Mouse (Mus musculus) heart, embryonic 12.5 days (tissue): ENCODE data around the gene Pygl. TPM values are rescaled to one million over a fixed set of nuclear protein-coding genes. Genes with fewer than 3 reads are reported as not detected.
"Not testable (repeated sequence)": the region's sequence is repeated elsewhere in the genome, so short reads cannot be mapped to it uniquely, and the experiment has no call there.

Experiments used
- ATAC-seq: fragments of 200-750 bp; cut with Nextera tagmentation; 2 replicates; pipeline ENCODE4 v1.8.0; 2017; ENCODE audit warnings: moderate TSS enrichment, moderate library complexity; ENCODE audit not compliant: insufficient number of reproducible peaks, low FRiP score
- H3K27ac ChIP-seq: fragments of 300-500 bp; sonication (generic); 2 replicates; pipeline ENCODE4 v1.5.1; 2016; ENCODE audit warnings: mild to moderate bottlenecking, moderate library complexity; ENCODE audit not compliant: poor library complexity, severe bottlenecking
- H3K27me3 ChIP-seq: fragments of 300-500 bp; sonication (generic); replicated peaks from 2 replicates; pipeline ENCODE4 v1.6.1; 2016; ENCODE audit warnings: mild to moderate bottlenecking, moderate library complexity
- H3K36me3 ChIP-seq: fragments of 300-500 bp; sonication (generic); 2 replicates; pipeline ENCODE4 v1.6.1; 2016; ENCODE audit warnings: mild to moderate bottlenecking, moderate library complexity
- H3K4me1 ChIP-seq: fragments of 300-500 bp; sonication (generic); replicated peaks from 2 replicates; pipeline ENCODE4 v1.6.1; 2016; ENCODE audit warnings: mild to moderate bottlenecking
- H3K4me2 ChIP-seq: fragments of 300-500 bp; sonication (generic); 2 replicates; pipeline ENCODE4 v1.6.1; 2016; ENCODE audit warnings: mild to moderate bottlenecking, moderate library complexity
- H3K4me3 ChIP-seq: fragments of 300-500 bp; sonication (generic); 2 replicates; pipeline ENCODE4 v1.5.1; 2016; ENCODE audit warnings: mild to moderate bottlenecking
- H3K9ac ChIP-seq: fragments of 300-500 bp; sonication (generic); 2 replicates; pipeline ENCODE4 v1.6.1; 2016; ENCODE audit warnings: mild to moderate bottlenecking, moderate library complexity
- H3K9me3 ChIP-seq: fragments of 300-500 bp; sonication (generic); replicated peaks from 2 replicates; pipeline ENCODE4 v1.6.1; 2016; ENCODE audit warnings: mild to moderate bottlenecking, moderate library complexity
- WGBS: fragments of 180-500 bp; shearing (Covaris S2); methylation state at CpG from one replicate; pipeline ENCODE4 v1.1.7; 2016; 5-methylcytosine and 5-hydroxymethylcytosine counted together
- polyA plus RNA-seq: library from polyadenylated mRNA; unstranded; fragments of >200 nt; fragmentation: Nextera tagmentation; extraction: Ambion mirVana; gene quantifications from 2 replicates; pipeline ENCODE4 v1.2.1, GENCODE M21; 2016

The Pygl gene
- polyA plus RNA-seq, 1 experiment from 2014 or later = 36.5 TPM

- no peak within 1 kb of the TSS for H3K4me3 ChIP-seq
- H3K36me3 ChIP-seq = no peaks in the 10 kb centered on the region
- WGBS = 49% methylated on average over 3 of the region's 3 CpGs
- no peak within 1 kb of the TSS for H3K9ac ChIP-seq
- H3K4me1 ChIP-seq = 0 out of 2 replicates have a peak, but pooled peaks cover 2% of the 10 kb centered on the region
- H3K4me2 ChIP-seq = no peak within 1 kb of the TSS
- no peak within 1 kb of the TSS for H3K27ac ChIP-seq
- H3K27me3 ChIP-seq = no peaks in the 10 kb centered on the region
- ATAC-seq = no peak
- H3K9me3 ChIP-seq = no peaks in the 10 kb centered on the region
These were observed 77.4 kb downstream of the Pygl start, which contains the start of gene Abhd12b for GRCm38 (mm10) chr12:70153842-70154241. Abhd12b (plus strand) TSS chr12:70154142.

DNA sequence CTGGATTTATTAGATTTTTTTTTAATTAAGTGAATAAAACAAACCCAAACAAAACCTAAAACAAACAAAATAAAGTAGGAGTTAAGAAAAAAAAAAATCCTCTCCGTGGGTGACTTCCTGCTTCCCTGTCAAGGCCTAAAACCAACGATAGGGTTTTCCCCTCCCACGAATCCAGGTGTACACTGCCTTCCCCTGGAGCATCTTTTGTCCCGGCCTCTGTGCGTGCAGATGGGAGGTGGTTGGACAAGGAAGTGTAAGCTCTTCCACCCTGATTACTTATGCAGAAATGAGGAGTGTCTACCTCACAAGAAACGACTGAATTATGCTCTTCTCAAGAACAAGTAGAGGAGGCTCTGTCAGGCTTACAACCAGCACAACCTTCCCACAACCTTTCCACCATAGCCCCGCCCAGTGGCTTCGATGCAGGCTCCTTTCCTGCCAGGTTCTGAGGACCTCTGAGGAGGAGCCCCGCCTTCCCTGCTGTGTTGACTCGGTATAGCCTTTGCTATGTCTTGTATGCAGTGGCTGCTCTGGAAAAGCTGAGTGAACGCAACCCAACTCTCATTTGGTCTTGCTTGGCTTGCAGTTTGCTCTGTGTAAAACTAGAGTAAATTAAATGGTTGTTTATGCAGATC, 82.5 kb downstream of the Pygl start:
- H3K27me3 ChIP-seq = no peaks in the 10 kb centered on the region

DNA sequence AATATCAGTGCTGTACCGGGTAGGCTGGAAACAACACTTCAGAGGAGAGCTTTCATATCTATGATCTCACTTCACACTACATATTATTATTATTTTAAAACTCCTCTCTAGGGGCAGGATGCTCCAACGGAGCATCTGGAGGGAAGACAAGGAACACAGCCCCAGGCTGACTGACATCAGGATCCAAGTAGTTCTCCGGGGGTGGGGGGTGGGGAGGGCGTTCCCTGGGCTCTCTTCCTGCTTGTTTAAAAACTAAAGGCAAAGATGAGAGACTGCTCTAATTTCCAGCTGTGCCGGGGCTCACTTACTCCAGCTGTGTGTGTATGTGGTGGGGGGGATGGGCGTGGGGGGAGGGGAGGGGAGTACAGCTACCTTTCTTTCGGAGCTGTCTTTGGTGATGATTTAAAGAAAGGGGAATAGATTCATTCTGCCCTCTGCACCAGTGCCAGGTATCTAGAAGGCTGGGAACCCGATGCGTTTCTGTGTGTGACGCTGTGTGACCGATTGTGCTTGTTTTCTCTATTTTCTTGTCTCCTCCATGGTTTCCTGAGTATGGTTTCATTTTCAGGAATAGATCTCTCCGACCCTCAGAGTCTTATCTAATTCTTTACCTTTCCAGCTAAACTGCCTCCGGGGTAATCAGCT, 83.2 kb downstream of the Pygl start:
- Histone ChIP-seq H3K4me1 (peaks cover 13% of the 10 kb centered on the region), H3K27me3 (no peaks in the 10 kb centered on the region), H3K9ac (peak overlapping the region; percentile 70), H3K4me2 (peak overlapping the region; percentile 79), H3K27ac (no peak overlapping the region), H3K4me3 (peak overlapping the region; percentile 48), H3K36me3 (no peaks in the 10 kb centered on the region), H3K9me3 (no peaks in the 10 kb centered on the region)
- WGBS = 8% methylated on average over 13 of the region's 13 CpGs
- ATAC-seq = no peak

More for the DNA sequence above, 82.5 kb downstream of the Pygl start:
- no peaks in the 10 kb centered on the region for H3K9me3 ChIP-seq
- H3K36me3 ChIP-seq = no peaks in the 10 kb centered on the region
- no peak for ATAC-seq
- H3K27ac ChIP-seq = no peak overlapping the region
- H3K4me3 ChIP-seq = peak overlapping the region; percentile 48
- peak overlapping the region; percentile 79 for H3K4me2 ChIP-seq
- no peak overlapping the region for H3K9ac ChIP-seq
- H3K4me1 ChIP-seq = peaks cover 13% of the 10 kb centered on the region
- WGBS = 13% methylated on average over 11 of the region's 11 CpGs

GRCm38 (mm10) chr12:70145586-70145985, 85.7 kb downstream of the Pygl start:
- ATAC-seq = no peak
- Histone ChIP-seq H3K4me1 (peaks cover 13% of the 10 kb centered on the region), H3K27ac (no peak overlapping the region), H3K4me2 (no peak overlapping the region), H3K36me3 (no peaks in the 10 kb centered on the region), H3K9ac (no peak overlapping the region), H3K9me3 (no peaks in the 10 kb centered on the region), H3K27me3 (no peaks in the 10 kb centered on the region), H3K4me3 (no peak overlapping the region)
- 87% methylated on average over 6 of the region's 6 CpGs for WGBS

GRCm38 (mm10) chr12:70144637-70145448, 86.4 kb downstream of the Pygl start:
- Histone ChIP-seq H3K9ac (no peak overlapping the region), H3K27me3 (no peaks in the 10 kb centered on the region), H3K4me3 (no peak overlapping the region), H3K4me1 (peaks cover 13% of the 10 kb centered on the region), H3K4me2 (no peak overlapping the region), H3K9me3 (no peaks in the 10 kb centered on the region), H3K36me3 (no peaks in the 10 kb centered on the region), H3K27ac (peak overlapping the region; percentile 72)
- WGBS = 45% methylated on average over 20 of the region's 20 CpGs
- ATAC-seq = no peak

GRCm38 (mm10) chr12:70144106-70144587, 87.1 kb downstream of the Pygl start:
- H3K9ac ChIP-seq = not testable (repeated sequence)
- 8% methylated on average over 3 of the region's 3 CpGs for WGBS
- peak overlapping the region; percentile 72 for H3K27ac ChIP-seq

DNA sequence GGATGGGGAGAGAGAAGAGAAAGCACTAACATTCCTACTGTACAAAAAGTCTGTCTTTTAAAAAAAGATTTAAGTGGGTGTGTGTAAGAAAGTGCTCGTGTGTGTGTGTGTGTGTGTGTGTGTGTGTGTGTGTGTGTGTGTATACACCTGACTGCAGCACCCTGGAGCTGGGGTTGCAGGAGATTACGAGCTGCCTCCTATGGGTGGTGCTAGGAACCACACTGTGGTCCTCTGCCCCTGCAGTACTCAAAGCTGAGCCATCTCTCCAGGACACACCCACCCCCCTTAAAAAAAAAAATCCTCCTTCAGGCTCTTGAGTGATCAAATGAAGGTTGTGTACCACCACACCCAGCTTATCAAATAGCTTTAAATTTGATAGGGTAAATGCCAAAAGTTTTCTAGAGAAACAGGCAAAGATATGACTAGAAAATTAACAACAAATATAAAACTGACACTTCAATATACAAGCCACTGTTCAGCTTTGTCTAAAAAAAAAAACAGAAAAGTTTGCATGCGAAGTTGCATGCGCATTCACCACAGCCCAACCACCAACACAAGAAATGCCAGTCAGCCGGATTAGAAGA, 90.2 kb downstream of the Pygl start:
- H3K4me1 ChIP-seq = peaks cover 8% of the 10 kb centered on the region
- no peaks in the 10 kb centered on the region for H3K27me3 ChIP-seq
- H3K4me3 ChIP-seq = no peak overlapping the region
- 77% methylated on average over 5 of the region's 5 CpGs for WGBS
- H3K36me3 ChIP-seq = no peaks in the 10 kb centered on the region
- H3K9ac ChIP-seq = no peak overlapping the region
- no peak overlapping the region for H3K27ac ChIP-seq
- H3K9me3 ChIP-seq = no peaks in the 10 kb centered on the region
- no peak overlapping the region for H3K4me2 ChIP-seq
- no peak for ATAC-seq

More at GRCm38 (mm10) chr12:70144106-70144587, 87.1 kb downstream of the Pygl start:
- not testable (repeated sequence) for H3K9me3 ChIP-seq, H3K36me3 ChIP-seq, H3K27me3 ChIP-seq, H3K4me3 ChIP-seq, H3K4me2 ChIP-seq
- H3K4me1 ChIP-seq = peaks cover 13% of the 10 kb centered on the region
- peak; percentile 65 for ATAC-seq

Other genes starting within 250 kb of the Pygl start
- gene Sav1, start 244.5 kb downstream of the Pygl start, polyA plus RNA-seq = 7.6 and 8.0 TPM in 2 replicates
- gene Nin, start 117.8 kb downstream of the Pygl start, polyA plus RNA-seq = 10.4 and 11.4 TPM in 2 replicates
- gene Abhd12b, start 77.3 kb downstream of the Pygl start, polyA plus RNA-seq = not detected in 2 replicates
- gene Trim9, start 116.1 kb upstream of the Pygl start, polyA plus RNA-seq = 0.54 and 0.68 TPM in 2 replicates
- 87.6 and 92.4 TPM in 2 replicates for gene Tmx1, start 221.6 kb upstream of the Pygl start, polyA plus RNA-seq